ENCODE assay signal across 32 mouse cellular contexts in genomic region chr8:45302390-45302789, GRCm38 (mm10). TPM values are rescaled to one million over a fixed set of nuclear protein-coding genes. Genes with fewer than 3 reads are reported as not detected.
DNase-seq lines count a peak whose midpoint lies in the region; ATAC-seq and TF ChIP-seq lines count a peak whose summit lies in the region.
"Had no signal": no experiment of that assay in that cellular context is flagged by ENCODE, and none has a peak within 500 bp of the region (broad histone marks: within the 10 kb centered on the region; RNA-seq: fewer than 3 reads in every experiment).

No protein-coding gene starts in this region.

- no peak overlapping the region for H3K27ac ChIP-seq in forebrain, embryonic 14.5 days (ENCODE audit: low read depth, low read length)
- H3K27ac ChIP-seq in forebrain, embryonic 16.5 days (ENCODE audit: low read length): no peak overlapping the region
- no peak overlapping the region for H3K27ac ChIP-seq in hindbrain, postnatal 0 days
- H3K27ac ChIP-seq in hindbrain, embryonic 10.5 days: no peak overlapping the region
- no peak overlapping the region for H3K27ac ChIP-seq in midbrain, embryonic 14.5 days (replicated peaks; ENCODE audit: low read depth, low read length)
- no peak overlapping the region for H3K27ac ChIP-seq in midbrain, embryonic 16.5 days (ENCODE audit: low read length)
- no peak overlapping the region for H3K27ac ChIP-seq in limb, embryonic 14.5 days (replicated peaks; ENCODE audit: low read depth, low read length)
- no peak overlapping the region for H3K27ac ChIP-seq in heart, embryonic 12.5 days (ENCODE audit: poor library complexity, severe bottlenecking)
- H3K27ac ChIP-seq: forebrain, embryonic 10.5 days; heart, embryonic 13.5 days; hindbrain, embryonic 12.5 days; limb, embryonic 15.5 days; liver, embryonic 14.5 days had no signal

- H3K27me3 ChIP-seq in forebrain, embryonic 14.5 days (replicated peaks; ENCODE audit: control insufficient read depth, insufficient read depth, low read length): no peaks in the 10 kb centered on the region
- H3K27me3 ChIP-seq in forebrain, embryonic 16.5 days (replicated peaks; ENCODE audit: control insufficient read depth, insufficient read depth, low read length): no peaks in the 10 kb centered on the region
- no peaks in the 10 kb centered on the region for H3K27me3 ChIP-seq in hindbrain, postnatal 0 days (ENCODE audit: insufficient read depth, low read length)
- H3K27me3 ChIP-seq in hindbrain, embryonic 10.5 days (ENCODE audit: insufficient read depth, poor library complexity, severe bottlenecking): no peaks in the 10 kb centered on the region
- no peaks in the 10 kb centered on the region for H3K27me3 ChIP-seq in midbrain, embryonic 14.5 days (ENCODE audit: control insufficient read depth, insufficient read depth, low read length)
- no peaks in the 10 kb centered on the region for H3K27me3 ChIP-seq in midbrain, embryonic 16.5 days (ENCODE audit: control insufficient read depth, insufficient read depth, low read depth, low read length)
- H3K27me3 ChIP-seq in limb, embryonic 14.5 days (ENCODE audit: control insufficient read depth, insufficient read depth, low read length): no peaks in the 10 kb centered on the region
- no peaks in the 10 kb centered on the region for H3K27me3 ChIP-seq in heart, embryonic 12.5 days (replicated peaks)
- H3K27me3 ChIP-seq: heart, embryonic 13.5 days; hindbrain, embryonic 12.5 days; limb, embryonic 15.5 days had no signal

- no peaks in the 10 kb centered on the region for H3K4me1 ChIP-seq in forebrain, embryonic 14.5 days (ENCODE audit: control insufficient read depth, insufficient read depth, low read length)
- H3K4me1 ChIP-seq in forebrain, embryonic 16.5 days (replicated peaks; ENCODE audit: control insufficient read depth, insufficient read depth, low read length): no peaks in the 10 kb centered on the region
- H3K4me1 ChIP-seq in hindbrain, postnatal 0 days (ENCODE audit: insufficient read depth, low read length): no peaks in the 10 kb centered on the region
- no peaks in the 10 kb centered on the region for H3K4me1 ChIP-seq in hindbrain, embryonic 10.5 days (replicated peaks)
- H3K4me1 ChIP-seq in midbrain, embryonic 14.5 days (ENCODE audit: control insufficient read depth, insufficient read depth, low read length): no peaks in the 10 kb centered on the region
- H3K4me1 ChIP-seq in midbrain, embryonic 16.5 days (ENCODE audit: control insufficient read depth, insufficient read depth, low read length): no peaks in the 10 kb centered on the region
- no peaks in the 10 kb centered on the region for H3K4me1 ChIP-seq in limb, embryonic 14.5 days (ENCODE audit: control insufficient read depth, insufficient read depth, low read length)
- no peaks in the 10 kb centered on the region for H3K4me1 ChIP-seq in heart, embryonic 12.5 days (replicated peaks)
- H3K4me1 ChIP-seq: forebrain, embryonic 10.5 days; heart, embryonic 13.5 days; hindbrain, embryonic 12.5 days had no signal

- H3K36me3 ChIP-seq in forebrain, embryonic 14.5 days (ENCODE audit: control insufficient read depth, insufficient read depth, low read length): no peaks in the 10 kb centered on the region
- H3K36me3 ChIP-seq in forebrain, embryonic 16.5 days (ENCODE audit: control insufficient read depth, insufficient read depth): no peaks in the 10 kb centered on the region
- no peaks in the 10 kb centered on the region for H3K36me3 ChIP-seq in hindbrain, postnatal 0 days (ENCODE audit: insufficient read depth, low read length)
- no peaks in the 10 kb centered on the region for H3K36me3 ChIP-seq in hindbrain, embryonic 10.5 days
- no peaks in the 10 kb centered on the region for H3K36me3 ChIP-seq in midbrain, embryonic 14.5 days (ENCODE audit: control insufficient read depth, insufficient read depth, low read length)
- no peaks in the 10 kb centered on the region for H3K36me3 ChIP-seq in midbrain, embryonic 16.5 days (ENCODE audit: control insufficient read depth, insufficient read depth, low read length)
- no peaks in the 10 kb centered on the region for H3K36me3 ChIP-seq in limb, embryonic 14.5 days (ENCODE audit: control insufficient read depth, insufficient read depth, low read length)
- no peaks in the 10 kb centered on the region for H3K36me3 ChIP-seq in heart, embryonic 12.5 days
- H3K36me3 ChIP-seq: forebrain, embryonic 10.5 days; heart, embryonic 13.5 days; hindbrain, embryonic 12.5 days; limb, embryonic 15.5 days had no signal

- H3K9ac ChIP-seq in forebrain, embryonic 14.5 days (ENCODE audit: low read length): no peak overlapping the region
- no peak overlapping the region for H3K9ac ChIP-seq in forebrain, embryonic 16.5 days (replicated peaks; ENCODE audit: low read depth, low read length)
- no peak overlapping the region for H3K9ac ChIP-seq in hindbrain, postnatal 0 days (replicated peaks; ENCODE audit: low read length)
- H3K9ac ChIP-seq in midbrain, embryonic 14.5 days (replicated peaks; ENCODE audit: low read length): no peak overlapping the region
- H3K9ac ChIP-seq in midbrain, embryonic 16.5 days (ENCODE audit: low read depth, low read length): no peak overlapping the region
- no peak overlapping the region for H3K9ac ChIP-seq in limb, embryonic 14.5 days (ENCODE audit: low read depth, low read length, severe bottlenecking)
- no peak overlapping the region for H3K9ac ChIP-seq in heart, embryonic 12.5 days
- H3K9ac ChIP-seq: heart, embryonic 13.5 days; hindbrain, embryonic 12.5 days; limb, embryonic 15.5 days; liver, embryonic 14.5 days; lung, embryonic 14.5 days had no signal

- no peak overlapping the region for H3K4me2 ChIP-seq in forebrain, embryonic 14.5 days (ENCODE audit: low read length)
- no peak overlapping the region for H3K4me2 ChIP-seq in forebrain, embryonic 16.5 days (ENCODE audit: low read length)
- no peak overlapping the region for H3K4me2 ChIP-seq in hindbrain, postnatal 0 days (ENCODE audit: low read depth, low read length)
- no peak overlapping the region for H3K4me2 ChIP-seq in midbrain, embryonic 14.5 days (ENCODE audit: low read length)
- H3K4me2 ChIP-seq in midbrain, embryonic 16.5 days (ENCODE audit: low read length): no peak overlapping the region
- no peak overlapping the region for H3K4me2 ChIP-seq in limb, embryonic 14.5 days (replicated peaks; ENCODE audit: low read depth, low read length, severe bottlenecking)
- H3K4me2 ChIP-seq in heart, embryonic 12.5 days: no peak overlapping the region
- H3K4me2 ChIP-seq: heart, embryonic 13.5 days; hindbrain, embryonic 12.5 days; limb, embryonic 15.5 days; lung, embryonic 14.5 days had no signal

- no peak for TF ChIP-seq POLR2A in limb, embryonic 14.5 days (IDR thresholded peaks at IDR 0.05; ENCODE audit: borderline replicate concordance, extremely low read depth, insufficient read depth, insufficient read length)

- no peaks in the 10 kb centered on the region for H3K9me3 ChIP-seq in forebrain, embryonic 14.5 days (replicated peaks; ENCODE audit: control insufficient read depth, low read length)
- no peaks in the 10 kb centered on the region for H3K9me3 ChIP-seq in forebrain, embryonic 16.5 days (ENCODE audit: control insufficient read depth, low read length)
- H3K9me3 ChIP-seq in hindbrain, postnatal 0 days (ENCODE audit: low read length): no peaks in the 10 kb centered on the region
- no peaks in the 10 kb centered on the region for H3K9me3 ChIP-seq in hindbrain, embryonic 10.5 days
- H3K9me3 ChIP-seq in midbrain, embryonic 14.5 days (ENCODE audit: control insufficient read depth, low read length): no peaks in the 10 kb centered on the region
- H3K9me3 ChIP-seq in midbrain, embryonic 16.5 days (replicated peaks; ENCODE audit: control insufficient read depth, low read length, poor library complexity, severe bottlenecking): no peaks in the 10 kb centered on the region
- no peaks in the 10 kb centered on the region for H3K9me3 ChIP-seq in limb, embryonic 14.5 days (ENCODE audit: control insufficient read depth, low read length)
- H3K9me3 ChIP-seq in heart, embryonic 12.5 days (replicated peaks): no peaks in the 10 kb centered on the region
- H3K9me3 ChIP-seq: forebrain, embryonic 10.5 days; heart, embryonic 13.5 days; hindbrain, embryonic 12.5 days; limb, embryonic 15.5 days had no signal

- TF ChIP-seq CTCF in hindbrain, postnatal 0 days (IDR thresholded peaks at IDR 0.05; ENCODE audit: low read depth): peak; percentile 16; the same call in 1 of the 2 replicates

- no peak overlapping the region for H3K4me3 ChIP-seq in forebrain, embryonic 14.5 days (ENCODE audit: low read depth, low read length)
- no peak overlapping the region for H3K4me3 ChIP-seq in forebrain, embryonic 16.5 days (replicated peaks; ENCODE audit: low read length)
- H3K4me3 ChIP-seq in hindbrain, postnatal 0 days (ENCODE audit: low read length): no peak overlapping the region
- H3K4me3 ChIP-seq in hindbrain, embryonic 10.5 days: no peak overlapping the region
- no peak overlapping the region for H3K4me3 ChIP-seq in midbrain, embryonic 14.5 days (replicated peaks; ENCODE audit: low read depth, low read length)
- H3K4me3 ChIP-seq in midbrain, embryonic 16.5 days (ENCODE audit: low read depth, low read length): no peak overlapping the region
- no peak overlapping the region for H3K4me3 ChIP-seq in limb, embryonic 14.5 days (replicated peaks; ENCODE audit: low read length)
- no peak overlapping the region for H3K4me3 ChIP-seq in heart, embryonic 12.5 days
- H3K4me3 ChIP-seq: forebrain, embryonic 10.5 days; heart, embryonic 13.5 days; hindbrain, embryonic 12.5 days; limb, embryonic 15.5 days had no signal

- no peak for ATAC-seq in forebrain, embryonic 14.5 days
- no peak for ATAC-seq in forebrain, embryonic 16.5 days
- peak; percentile 61; the same call in 1 of the 2 replicates for ATAC-seq in hindbrain, postnatal 0 days
- ATAC-seq in midbrain, embryonic 14.5 days (ENCODE audit: low FRiP score, low TSS enrichment): no peak
- ATAC-seq in midbrain, embryonic 16.5 days: no peak
- peak; percentile 44; the same call in 1 of the 2 replicates for ATAC-seq in limb, embryonic 14.5 days (ENCODE audit: low FRiP score, low read depth)
- no peak for ATAC-seq in heart, embryonic 12.5 days (ENCODE audit: insufficient number of reproducible peaks, low FRiP score)
- ATAC-seq: intestine, embryonic 16.5 days had no signal

- peak; percentile 8 for DNase-seq in forebrain, embryonic 14.5 days (ENCODE audit: low spot score)
- peak; percentile 20 for DNase-seq in hindbrain, postnatal 0 days (ENCODE audit: low spot score)
- DNase-seq in hindbrain, embryonic 10.5 days (ENCODE audit: low spot score): no peak
- peak; percentile 8 for DNase-seq in midbrain, embryonic 14.5 days
- DNase-seq in limb, embryonic 14.5 days (ENCODE audit: low spot score): peak; percentile 34
- DNase-seq: adrenal gland, postnatal 25 days; cerebellum, adult 11 months; gastrocnemius, postnatal 10 days; heart, postnatal 14 days; kidney, adult 9 months; kidney, postnatal 25 days; lung, embryonic 14.5 days; right cerebral cortex, adult 18-20 months; right cerebral cortex, postnatal 4 days; thymus, postnatal 25 days had no signal

- 51% methylated on average over 8 of the region's 8 CpGs for WGBS in forebrain, embryonic 14.5 days
- 46% methylated on average over 8 of the region's 8 CpGs for WGBS in forebrain, embryonic 16.5 days
- 54% methylated on average over 8 of the region's 8 CpGs for WGBS in hindbrain, postnatal 0 days
- 86% methylated on average over 8 of the region's 8 CpGs for WGBS in hindbrain, embryonic 10.5 days
- 50% methylated on average over 8 of the region's 8 CpGs for WGBS in midbrain, embryonic 14.5 days
- WGBS in midbrain, embryonic 16.5 days: 55% methylated on average over 8 of the region's 8 CpGs
- WGBS in limb, embryonic 14.5 days: 34% methylated on average over 8 of the region's 8 CpGs
- 85% methylated on average over 8 of the region's 8 CpGs for WGBS in heart, embryonic 12.5 days

RNA-seq across cellular contexts. Expression of gene Gm45753, which starts 5.9 kb away (rescaled TPM):
- polyA plus RNA-seq in forebrain, embryonic 14.5 days (2014; fragmentation: Nextera tagmentation; extraction: Ambion mirVana): not detected in 2 replicates
- polyA plus RNA-seq in forebrain, embryonic 16.5 days (2015; fragmentation: Nextera tagmentation; extraction: Ambion mirVana): not detected in 2 replicates
- total RNA-seq in hindbrain, postnatal 0 days (2014; rRNA removed): not detected in 2 replicates
- not detected in 2 replicates for polyA plus RNA-seq in hindbrain, postnatal 0 days (2015; fragmentation: Nextera tagmentation; extraction: Ambion mirVana)
- polyA plus RNA-seq in hindbrain, embryonic 10.5 days (2016; fragmentation: Nextera tagmentation; extraction: Ambion mirVana): not detected in 2 replicates
- not detected in 2 replicates for polyA plus RNA-seq in midbrain, embryonic 14.5 days (2014; fragmentation: Nextera tagmentation; extraction: Ambion mirVana)
- not detected in 2 replicates for polyA plus RNA-seq in midbrain, embryonic 16.5 days (2015; fragmentation: Nextera tagmentation; extraction: Ambion mirVana)
- polyA plus RNA-seq in limb, embryonic 14.5 days (2012; rRNA removed): not detected in 2 replicates
- not detected in 2 replicates for polyA plus RNA-seq in limb, embryonic 14.5 days (2014; fragmentation: Nextera tagmentation; extraction: Ambion mirVana)
- not detected in 2 replicates for polyA plus RNA-seq in heart, embryonic 12.5 days (2016; fragmentation: Nextera tagmentation; extraction: Ambion mirVana)
- total RNA-seq: adrenal gland, postnatal 25 days; gastrocnemius, postnatal 10 days; granulocyte monocyte progenitor cell, adult 5-6 weeks; heart, postnatal 14 days; layer of hippocampus, postnatal 14 days; megakaryocyte, adult 5-6 weeks; monocyte, adult 5-6 weeks had no signal
- polyA plus RNA-seq: embryonic facial prominence, embryonic 11.5 days; forebrain, embryonic 10.5 days; hindbrain, embryonic 12.5 days; lung, embryonic 14.5 days; neural tube, embryonic 11.5 days; stomach, embryonic 14.5 days had no signal

RNA-seq across cellular contexts. Expression of gene Klkb1, which starts 7.7 kb away (rescaled TPM):
- polyA plus RNA-seq in forebrain, embryonic 14.5 days (2014; fragmentation: Nextera tagmentation; extraction: Ambion mirVana): not detected in 2 replicates
- polyA plus RNA-seq in forebrain, embryonic 16.5 days (2015; fragmentation: Nextera tagmentation; extraction: Ambion mirVana): 0.06 TPM in 1 of 2 replicates, not detected in the other
- total RNA-seq in hindbrain, postnatal 0 days (2014; rRNA removed): 0.16 TPM in 1 of 2 replicates, not detected in the other
- polyA plus RNA-seq in hindbrain, postnatal 0 days (2015; fragmentation: Nextera tagmentation; extraction: Ambion mirVana): 0.06 TPM in 1 of 2 replicates, not detected in the other
- polyA plus RNA-seq in hindbrain, embryonic 10.5 days (2016; fragmentation: Nextera tagmentation; extraction: Ambion mirVana): not detected in 2 replicates
- polyA plus RNA-seq in midbrain, embryonic 14.5 days (2014; fragmentation: Nextera tagmentation; extraction: Ambion mirVana): not detected in 2 replicates
- not detected in 2 replicates for polyA plus RNA-seq in midbrain, embryonic 16.5 days (2015; fragmentation: Nextera tagmentation; extraction: Ambion mirVana)
- polyA plus RNA-seq in limb, embryonic 14.5 days (2012; rRNA removed): 0.01 TPM in 2 replicates
- polyA plus RNA-seq in limb, embryonic 14.5 days (2014; fragmentation: Nextera tagmentation; extraction: Ambion mirVana): not detected in 2 replicates
- polyA plus RNA-seq in heart, embryonic 12.5 days (2016; fragmentation: Nextera tagmentation; extraction: Ambion mirVana): not detected in 2 replicates
- total RNA-seq: adrenal gland, postnatal 25 days; gastrocnemius, postnatal 10 days; granulocyte monocyte progenitor cell, adult 5-6 weeks; heart, postnatal 14 days; layer of hippocampus, postnatal 14 days had no signal
- polyA plus RNA-seq: embryonic facial prominence, embryonic 11.5 days; heart, embryonic 13.5 days; hindbrain, embryonic 12.5 days; limb, embryonic 15.5 days; lung, embryonic 14.5 days; neural tube, embryonic 11.5 days; stomach, embryonic 14.5 days had no signal

RNA-seq across cellular contexts. Expression of gene Cyp4v3, which starts 30.6 kb away (rescaled TPM):
- 0.70 and 1.1 TPM in 2 replicates for polyA plus RNA-seq in forebrain, embryonic 14.5 days (2014; fragmentation: Nextera tagmentation; extraction: Ambion mirVana)
- polyA plus RNA-seq in forebrain, embryonic 16.5 days (2015; fragmentation: Nextera tagmentation; extraction: Ambion mirVana): 0.85 and 0.94 TPM in 2 replicates
- 2.4 and 3.1 TPM in 2 replicates for total RNA-seq in hindbrain, postnatal 0 days (2014; rRNA removed)
- polyA plus RNA-seq in hindbrain, postnatal 0 days (2015; fragmentation: Nextera tagmentation; extraction: Ambion mirVana): 2.8 and 3.0 TPM in 2 replicates
- polyA plus RNA-seq in hindbrain, embryonic 10.5 days (2016; fragmentation: Nextera tagmentation; extraction: Ambion mirVana): 0.41 and 0.45 TPM in 2 replicates
- polyA plus RNA-seq in midbrain, embryonic 14.5 days (2014; fragmentation: Nextera tagmentation; extraction: Ambion mirVana): 1.4 and 1.7 TPM in 2 replicates
- 1.3 and 1.4 TPM in 2 replicates for polyA plus RNA-seq in midbrain, embryonic 16.5 days (2015; fragmentation: Nextera tagmentation; extraction: Ambion mirVana)
- polyA plus RNA-seq in limb, embryonic 14.5 days (2012; rRNA removed): 1.1 and 1.4 TPM in 2 replicates
- 0.98 and 2.2 TPM in 2 replicates for polyA plus RNA-seq in limb, embryonic 14.5 days (2014; fragmentation: Nextera tagmentation; extraction: Ambion mirVana)
- polyA plus RNA-seq in heart, embryonic 12.5 days (2016; fragmentation: Nextera tagmentation; extraction: Ambion mirVana): 0.56 and 0.85 TPM in 2 replicates

RNA-seq across cellular contexts. Expression of gene F11, which starts 40.6 kb away (rescaled TPM):
- polyA plus RNA-seq in forebrain, embryonic 14.5 days (2014; fragmentation: Nextera tagmentation; extraction: Ambion mirVana): not detected in 2 replicates
- not detected in 2 replicates for polyA plus RNA-seq in forebrain, embryonic 16.5 days (2015; fragmentation: Nextera tagmentation; extraction: Ambion mirVana)
- not detected in 2 replicates for total RNA-seq in hindbrain, postnatal 0 days (2014; rRNA removed)
- not detected in 2 replicates for polyA plus RNA-seq in hindbrain, postnatal 0 days (2015; fragmentation: Nextera tagmentation; extraction: Ambion mirVana)
- not detected in 2 replicates for polyA plus RNA-seq in hindbrain, embryonic 10.5 days (2016; fragmentation: Nextera tagmentation; extraction: Ambion mirVana)
- polyA plus RNA-seq in midbrain, embryonic 14.5 days (2014; fragmentation: Nextera tagmentation; extraction: Ambion mirVana): 0.12 TPM in 1 of 2 replicates, not detected in the other
- polyA plus RNA-seq in midbrain, embryonic 16.5 days (2015; fragmentation: Nextera tagmentation; extraction: Ambion mirVana): not detected in 2 replicates
- polyA plus RNA-seq in limb, embryonic 14.5 days (2012; rRNA removed): 0.04 TPM in 1 of 2 replicates, not detected in the other
- not detected in 2 replicates for polyA plus RNA-seq in limb, embryonic 14.5 days (2014; fragmentation: Nextera tagmentation; extraction: Ambion mirVana)
- polyA plus RNA-seq in heart, embryonic 12.5 days (2016; fragmentation: Nextera tagmentation; extraction: Ambion mirVana): not detected in 2 replicates
- total RNA-seq: adrenal gland, postnatal 25 days; granulocyte monocyte progenitor cell, adult 5-6 weeks; heart, postnatal 14 days; layer of hippocampus, postnatal 14 days; left cerebral cortex, adult 8-10 months; megakaryocyte, adult 5-6 weeks; monocyte, adult 5-6 weeks had no signal
- polyA plus RNA-seq: embryonic facial prominence, embryonic 11.5 days; forebrain, embryonic 10.5 days; hindbrain, embryonic 12.5 days; lung, embryonic 14.5 days; neural tube, embryonic 11.5 days; stomach, embryonic 14.5 days had no signal

Comparison
In these comparisons a context has a peak if more than half of its experiments do, and no peak if none do; other contexts are left out.
1. ATAC-seq: peak in hindbrain, postnatal 0 days (single experiment) and limb, embryonic 14.5 days (single experiment); none in forebrain, embryonic 14.5 days (single experiment), forebrain, embryonic 16.5 days (single experiment), midbrain, embryonic 14.5 days (single experiment), midbrain, embryonic 16.5 days (single experiment) and heart, embryonic 12.5 days (single experiment).